Mouse (Mus musculus) frontal cortex, adult 2 months (tissue): ENCODE measurements at regions not wholly inside any gene's neighbourhood (a gene's known extent, or its start where the extent isn't known, plus 50 kb on each side); places are given as distances from the start of the nearest gene placed in this dataset.
"Not testable (repeated sequence)": the region's sequence is repeated elsewhere in the genome, so short reads cannot be mapped to it uniquely, and the experiment has no call there.

Experiments
- DNase-seq, 2 experiments: peaks; one replicate each; pipeline ENCODE4 v3.0.0; 2022; ENCODE audit warnings: low spot score in 1 of 2; ENCODE audit errors: extremely low spot score in 1 of 2

DNA sequence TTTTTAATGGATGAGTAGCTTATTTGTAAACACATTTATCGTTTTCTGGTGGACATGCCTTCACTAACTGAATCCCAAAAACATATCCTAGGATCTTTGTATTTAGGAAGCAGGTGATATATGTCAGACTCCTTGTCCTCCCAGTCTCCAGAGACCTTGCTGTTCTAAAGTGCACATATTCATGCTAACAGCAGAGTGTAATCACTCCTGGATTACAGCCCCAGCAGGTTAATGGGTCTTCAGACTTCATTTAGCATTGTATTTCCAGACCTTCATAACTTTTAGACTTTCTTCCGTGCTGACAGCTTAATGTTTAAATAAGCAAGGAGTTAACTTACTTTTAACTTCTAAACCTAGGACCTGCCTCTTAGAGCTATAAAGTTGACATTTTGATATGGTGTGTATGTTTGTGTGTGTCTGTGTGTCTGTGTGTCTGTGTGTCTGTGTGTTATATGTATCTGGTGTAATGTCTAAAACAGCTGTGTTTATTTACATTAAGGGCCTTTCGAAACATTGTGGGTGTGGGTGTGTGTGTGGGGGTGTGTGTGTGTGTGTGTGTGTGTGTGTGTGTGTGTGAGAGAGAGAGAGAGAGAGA lies 398.3 kb downstream of the Gm4340 start:
- no peak for DNase-seq

DNA sequence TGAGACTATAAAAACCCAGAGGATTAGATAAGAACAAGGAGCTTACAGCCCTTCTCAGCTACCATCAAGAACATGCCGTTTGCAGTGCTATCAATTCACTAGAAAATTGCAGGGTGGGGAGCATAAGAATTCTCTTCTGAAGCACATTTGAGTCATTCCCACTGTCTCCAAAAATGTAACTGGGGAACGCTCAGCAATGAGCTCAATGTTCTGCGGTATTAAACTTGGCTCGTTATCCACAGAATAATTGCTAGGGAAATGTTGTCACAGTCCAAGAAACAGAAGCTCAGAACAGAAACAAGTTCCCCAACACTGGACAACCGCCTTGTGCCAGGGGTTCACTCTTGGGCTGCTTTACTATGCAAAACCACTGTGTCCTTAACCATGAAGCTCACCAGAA lies 402.1 kb downstream of the Gm4340 start:
- DNase-seq: peak; percentile 2 to 13

DNA sequence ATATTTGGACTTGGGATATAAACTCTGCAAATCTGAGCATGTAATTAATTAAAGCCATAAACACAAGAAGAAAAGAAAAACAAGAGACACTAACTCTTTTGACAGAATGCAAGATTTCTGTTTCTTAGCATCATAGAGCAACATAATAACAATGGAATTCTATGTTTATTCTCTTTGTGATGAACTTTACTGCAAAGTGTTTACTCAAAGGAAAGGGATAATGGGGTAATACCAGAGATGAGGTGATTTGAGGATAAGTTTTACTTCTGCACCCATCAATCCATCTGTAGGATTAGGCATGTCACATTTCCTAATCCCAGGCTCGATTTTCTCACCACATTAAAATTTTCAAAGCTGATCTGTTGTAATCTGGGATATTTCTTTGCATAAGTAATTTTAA lies 433.8 kb downstream of the Gm4340 start:
- no peak for DNase-seq

DNA sequence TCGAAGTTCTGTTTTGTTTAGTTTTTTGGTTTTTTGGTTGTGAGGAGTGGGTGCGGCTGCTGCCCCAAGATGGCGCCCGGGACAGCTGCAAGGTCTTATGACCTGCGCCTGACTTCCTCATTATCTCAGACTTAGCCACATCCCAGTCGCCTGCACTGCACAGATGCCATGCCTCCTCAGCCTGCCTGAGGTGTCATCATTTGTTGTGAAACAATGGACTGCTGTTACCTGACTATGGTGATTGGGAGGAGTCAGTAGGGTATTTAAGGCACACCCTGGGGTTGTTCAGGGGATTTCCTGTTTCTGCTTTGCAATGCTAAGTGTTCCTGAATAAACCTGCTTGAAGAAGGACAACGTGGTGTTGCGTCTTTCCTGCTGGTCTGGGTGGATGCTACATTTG lies 457.2 kb downstream of the Gm4340 start:
- no peak for DNase-seq

DNA sequence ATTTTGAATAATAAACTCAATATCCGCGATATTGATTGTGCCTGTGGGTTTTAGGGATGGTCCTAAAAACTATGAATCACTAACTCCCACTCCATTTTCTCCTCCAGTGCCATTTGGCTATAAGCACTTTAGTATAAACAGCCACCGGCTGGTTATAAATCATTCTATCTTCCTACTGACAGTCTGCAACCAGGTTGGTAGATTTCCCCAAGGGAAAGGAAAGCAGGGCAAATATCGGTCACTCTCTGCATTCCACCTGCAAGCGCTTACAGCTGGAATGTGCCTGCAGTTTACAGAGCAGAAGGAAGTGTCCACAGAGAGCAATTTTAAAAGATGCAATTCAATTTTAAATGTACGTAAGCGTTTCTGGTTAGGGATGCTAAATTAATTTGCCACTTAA lies 466.5 kb downstream of the Gm4340 start:
- DNase-seq: no peak

DNA sequence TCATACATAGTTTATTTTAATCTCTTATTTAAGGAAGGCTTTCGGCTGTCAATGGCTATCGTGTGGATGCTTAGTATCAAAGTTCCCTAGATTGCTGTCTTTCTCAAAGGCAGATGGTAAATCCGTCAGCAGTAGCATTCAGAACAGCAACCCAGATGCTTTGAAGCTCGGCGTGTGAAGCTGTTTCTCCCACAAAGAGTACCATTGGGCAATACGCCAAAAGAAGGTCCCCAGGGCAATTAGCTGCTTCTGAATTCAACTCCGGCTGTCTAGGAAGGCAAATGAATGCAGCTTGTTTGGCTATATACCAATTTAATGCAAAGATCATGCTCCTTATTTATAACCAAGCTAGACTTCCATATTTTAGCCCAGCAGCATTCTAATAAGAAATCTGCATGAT lies 467.8 kb downstream of the Gm4340 start:
- peak; percentile 5 to 10 for DNase-seq

DNA sequence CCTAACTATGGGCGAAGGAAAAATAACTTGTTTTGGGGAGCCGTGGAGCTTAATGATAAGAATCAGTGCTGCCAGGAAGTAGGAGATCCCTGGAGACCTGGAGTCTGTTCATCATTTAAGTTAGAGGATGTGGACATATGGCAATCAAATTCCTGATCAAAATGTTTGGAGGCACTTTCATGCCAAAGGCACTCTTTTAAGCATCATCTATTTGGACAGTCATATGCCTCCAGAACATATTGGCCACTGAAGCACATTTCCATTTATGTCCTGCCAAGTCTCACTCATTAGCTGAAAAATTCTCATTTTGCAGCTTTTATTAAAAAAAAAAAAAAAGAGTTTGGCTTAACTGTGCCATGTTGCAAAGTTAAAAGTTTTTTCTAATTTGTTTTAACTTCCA lies 474.4 kb downstream of the Gm4340 start:
- DNase-seq: no peak

DNA sequence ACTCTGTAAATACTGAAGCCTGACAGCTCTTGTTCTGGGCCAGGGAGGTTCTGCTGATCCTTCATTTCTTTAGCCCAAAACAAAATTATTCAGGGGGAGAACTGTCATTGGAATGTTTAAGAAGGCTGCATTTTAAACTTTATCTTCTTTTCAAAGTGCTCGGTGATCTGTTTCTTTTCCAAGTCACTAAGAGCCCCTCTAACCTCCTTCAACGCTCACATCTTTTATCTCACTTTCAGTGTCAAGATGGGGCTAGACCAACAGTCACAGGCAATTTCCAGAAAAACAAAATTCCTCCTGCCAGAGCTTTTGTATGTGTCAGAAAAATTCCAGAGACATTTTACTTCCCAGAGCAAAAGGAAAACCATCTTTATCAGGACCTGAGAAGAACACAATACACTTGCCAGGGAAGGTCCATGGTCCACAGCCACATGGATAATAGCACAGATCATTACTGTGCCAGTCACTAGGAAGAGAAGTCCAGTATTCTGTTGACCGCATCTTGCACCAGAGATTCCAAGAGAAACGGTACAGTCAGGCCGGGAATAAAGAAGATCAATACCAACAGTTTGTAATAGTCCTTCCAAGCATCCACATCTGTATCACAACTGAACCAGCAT lies 491.0 kb downstream of the Gm4340 start:
- DNase-seq: no peak

DNA sequence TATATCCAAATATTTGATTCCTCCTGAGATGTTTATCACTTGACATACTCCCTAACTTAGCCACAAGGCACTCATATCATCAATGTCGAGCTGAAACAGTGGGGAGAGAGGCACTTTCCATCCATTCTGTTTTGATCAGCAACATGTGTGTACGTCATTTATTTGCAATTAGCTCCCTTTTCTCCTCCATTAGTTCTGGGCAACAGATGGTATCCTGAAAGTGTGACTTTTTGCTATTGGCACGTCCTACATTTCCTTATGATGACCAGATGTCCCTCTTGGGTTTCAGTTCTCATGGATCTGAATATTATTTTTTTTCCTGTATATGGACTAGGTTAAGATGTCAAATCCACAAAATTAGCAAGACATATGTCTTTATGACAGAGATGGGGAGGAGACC lies 492.0 kb downstream of the Gm4340 start:
- DNase-seq: no peak

DNA sequence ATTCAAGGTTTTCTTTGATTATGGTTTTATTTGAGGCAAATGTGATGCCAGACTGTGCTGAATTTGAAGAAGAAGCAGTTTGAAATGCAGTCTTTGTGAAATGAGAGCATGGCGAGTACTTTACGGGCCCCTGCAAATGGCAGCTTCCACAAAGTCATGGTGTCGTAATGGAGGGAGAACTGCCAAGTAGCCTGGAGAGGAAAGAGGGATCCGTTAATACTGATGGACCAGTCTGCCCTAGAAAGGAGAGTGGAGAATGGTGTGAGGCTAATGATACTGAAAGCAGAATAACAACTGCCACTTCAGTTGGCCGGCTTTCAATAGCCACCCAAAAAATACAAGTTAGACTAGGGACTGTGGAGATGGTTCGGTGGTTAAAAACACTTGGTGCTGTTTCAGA lies 492.8 kb downstream of the Gm4340 start:
- peak in 1 of 2 experiments; percentile 18 for DNase-seq

DNA sequence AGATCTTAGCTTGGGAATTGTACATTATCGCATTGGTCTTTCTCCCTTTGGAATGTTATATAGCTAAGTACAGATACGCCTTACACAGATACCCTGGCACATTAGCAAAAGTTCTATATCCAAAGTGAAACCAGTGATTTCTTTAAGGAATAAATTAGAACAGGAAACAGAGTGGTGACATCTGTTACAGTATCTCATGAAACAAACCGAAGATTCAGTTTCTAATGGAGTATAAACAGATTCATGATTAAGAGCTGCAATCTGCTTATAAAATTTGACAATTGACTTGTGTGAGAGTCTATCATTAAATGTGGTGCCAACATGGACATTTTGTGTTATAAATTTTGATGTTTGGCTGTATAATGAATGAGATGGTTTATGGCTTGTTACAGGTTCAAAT lies 501.1 kb downstream of the Gm4340 start:
- no peak for DNase-seq

DNA sequence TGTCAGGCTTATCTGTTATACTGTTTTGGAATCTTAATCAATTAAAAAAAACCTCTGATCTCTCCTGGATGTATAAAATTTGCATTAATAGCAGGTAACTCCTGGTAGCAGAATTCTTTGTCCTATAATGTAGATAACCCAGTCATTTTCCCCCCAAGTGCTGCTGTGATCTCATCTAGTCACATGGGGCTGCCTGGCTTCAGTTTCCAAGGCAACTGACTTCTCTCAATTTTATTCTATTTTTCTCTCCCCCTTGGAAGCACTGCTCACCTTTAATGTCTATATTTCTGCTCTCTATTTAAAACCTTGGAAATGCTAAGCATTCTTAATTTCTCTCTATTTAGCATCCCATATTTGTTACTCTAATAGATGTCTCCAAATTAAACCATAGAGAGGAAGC lies 515.1 kb downstream of the Gm4340 start:
- DNase-seq: no peak

DNA sequence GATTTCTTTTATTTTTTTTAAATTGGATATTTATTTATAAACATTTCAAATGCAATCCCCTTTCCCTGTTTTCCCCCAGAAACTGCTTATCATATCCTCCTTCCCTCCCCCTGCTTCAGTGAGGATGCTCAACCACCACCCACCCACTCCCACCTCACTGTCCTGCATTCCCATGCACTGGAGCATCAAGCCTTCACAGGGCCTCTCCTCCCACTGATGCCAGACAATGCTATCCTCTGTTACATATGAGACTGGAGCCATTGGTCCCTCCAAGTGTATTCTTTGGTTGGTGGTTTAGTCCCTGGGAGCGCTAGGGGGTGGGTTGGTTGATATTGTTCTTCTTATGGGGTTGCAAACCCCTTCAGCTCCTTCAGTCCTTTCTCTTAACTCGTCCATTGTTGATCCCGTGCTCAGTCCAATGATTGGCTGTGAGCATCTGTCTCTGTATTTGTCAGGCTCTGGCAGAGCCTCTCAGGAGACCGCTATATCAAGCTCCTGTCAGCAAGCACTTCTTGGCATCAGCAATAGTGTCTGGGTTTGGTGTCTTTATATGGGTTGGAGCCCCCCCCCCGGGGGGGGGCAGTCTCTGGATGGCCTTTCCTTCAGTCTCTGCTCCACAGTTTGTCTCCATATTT lies 519.6 kb downstream of the Gm4340 start:
- not testable (repeated sequence) for DNase-seq
